Mouse (Mus musculus) kidney, adult 2 months (tissue): ENCODE results near the gene Pla2g4f.

Experiments used
- CTCF ChIP-seq: fragments of 200-500 bp; conservative IDR thresholded peaks from 2 replicates; pipeline ENCODE4 v1.5.1; 2011; ENCODE audit warnings: low read depth, mild to moderate bottlenecking, control low read depth, low read length, moderate library complexity, mixed read lengths; ENCODE audit not compliant: insufficient read depth, insufficient read length
- POLR2A ChIP-seq: fragments of 200-500 bp; IDR thresholded peaks from one replicate; pipeline ENCODE4 v1.6.1; 2011; ENCODE audit warnings: low read depth, low read length, control low read depth

GRCm38 (mm10) chr2:120284705-120285104, 29.3 kb downstream of the Pla2g4f start:
- TF ChIP-seq POLR2A (no peak), CTCF (no peak)
